Mouse (Mus musculus): ENCODE results near the gene Rgs21.

Rgs21 gene

DNA sequence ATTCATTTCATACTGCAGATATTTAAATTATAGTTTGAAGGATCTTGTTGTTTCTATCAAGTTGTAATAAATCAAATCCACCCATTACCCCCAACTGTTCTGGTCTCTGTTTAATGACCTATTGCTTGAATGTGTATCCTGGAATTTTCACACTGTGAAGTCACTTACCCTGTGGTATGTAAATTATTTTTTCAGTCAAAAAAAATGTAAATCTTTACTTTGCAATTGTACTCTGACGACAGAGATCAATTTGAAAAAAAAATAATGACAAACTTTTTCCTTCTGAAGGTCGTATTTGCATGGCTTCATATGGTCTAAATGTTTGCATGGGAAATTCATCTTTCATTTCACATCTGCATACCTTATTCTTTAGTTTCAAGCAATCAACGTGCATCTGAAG lies at the start of gene Rgs21:
Gene Rgs21, minus strand, starts transcription at position 101 of the 400 bp plus-strand sequence.
- no peak for DNase-seq

DNA sequence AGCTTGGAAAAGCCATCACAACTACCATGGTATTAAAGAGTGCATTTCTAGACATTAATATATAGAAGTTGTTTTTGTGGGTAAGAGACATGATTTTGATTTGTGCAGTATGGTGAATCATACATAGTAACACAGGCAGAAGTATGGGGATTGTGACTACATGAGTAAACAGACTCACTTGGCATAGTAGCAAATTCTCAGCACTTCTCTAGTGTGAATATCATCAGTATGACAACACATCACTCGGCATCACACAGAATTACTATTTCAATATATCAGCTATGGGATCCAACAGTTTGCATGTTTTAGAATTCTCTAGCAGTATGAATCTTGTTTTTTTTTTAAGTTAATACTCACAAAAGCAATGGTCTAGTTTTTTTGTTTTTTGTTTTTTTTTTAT lies 36.6 kb upstream of the Rgs21 start:
- DNase-seq = no peak

DNA sequence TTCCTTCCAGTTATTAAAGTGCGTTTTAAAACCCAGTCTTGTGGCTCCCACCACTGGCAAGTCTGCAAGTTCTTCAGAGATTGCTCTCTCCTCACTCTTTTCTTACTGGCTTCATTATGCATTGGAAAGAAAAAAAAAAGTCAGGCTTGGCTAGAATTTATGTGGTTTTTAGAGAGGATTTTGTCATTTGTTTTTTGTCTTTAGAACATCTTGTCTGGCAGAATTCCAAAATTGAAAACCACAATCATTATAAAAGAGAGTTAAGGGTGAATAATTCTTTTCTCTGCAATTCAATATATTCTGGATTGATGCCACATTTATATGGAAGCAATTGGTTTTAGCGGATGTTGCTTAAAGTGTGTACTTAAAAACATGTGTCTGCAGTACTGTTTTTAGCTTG lies 35.5 kb upstream of the Rgs21 start:
- no peak for DNase-seq

GRCm38 (mm10) chr1:144579321-144579720 lies 11.9 kb upstream of the Rgs21 start:
- DNase-seq = no peak

- no peak for DNase-seq
These were observed 5.5 kb upstream of the Rgs21 start for GRCm38 (mm10) chr1:144572972-144573371.

- DNase-seq = no peak
These were observed 2.4 kb upstream of the Rgs21 start for GRCm38 (mm10) chr1:144569905-144570304.

DNA sequence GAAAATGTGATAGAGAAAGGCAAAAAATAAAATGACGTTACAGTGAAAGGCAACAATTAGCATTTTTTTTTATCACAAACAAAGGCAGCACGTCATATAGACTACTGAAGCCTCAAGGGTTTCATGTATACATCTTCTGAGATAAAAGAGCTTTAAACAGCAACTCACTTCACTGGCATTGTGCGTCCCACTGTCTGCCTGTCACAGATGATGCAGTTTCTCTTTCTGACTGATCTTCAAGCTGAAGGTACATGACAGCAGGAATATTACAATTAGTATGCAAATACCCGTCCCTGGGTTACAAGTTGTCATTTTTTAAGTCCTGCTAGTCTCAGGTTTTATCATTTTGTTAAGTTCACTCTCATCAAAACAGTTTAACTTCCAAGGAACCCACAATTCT lies 22.3 kb downstream of the Rgs21 start:
- no peak for DNase-seq

- DNase-seq = no peak
These were observed 22.9 kb downstream of the Rgs21 start for GRCm38 (mm10) chr1:144544497-144544961.

DNA sequence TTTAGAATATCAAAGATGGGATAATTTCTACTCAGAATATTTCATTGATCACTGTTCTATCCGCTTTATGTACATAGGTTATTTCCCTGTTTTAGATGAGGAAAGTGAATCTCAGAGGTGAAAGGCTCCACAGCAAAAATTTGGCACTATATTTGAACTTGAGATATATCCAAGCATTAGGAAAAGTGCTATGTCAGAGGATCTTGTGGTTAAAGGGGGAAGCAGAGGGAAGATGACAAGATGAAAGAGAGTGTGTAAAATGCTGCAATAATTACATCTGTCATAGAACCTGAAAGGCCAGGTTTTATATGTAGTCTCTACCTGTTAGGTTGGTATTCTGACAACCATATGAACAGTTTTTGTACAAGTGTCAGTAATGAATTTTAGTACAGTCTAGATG lies 35.7 kb downstream of the Rgs21 start:
- DNase-seq = no peak

GRCm38 (mm10) chr1:144517878-144518426 lies 49.5 kb downstream of the Rgs21 start:
- no peak for DNase-seq

DNA sequence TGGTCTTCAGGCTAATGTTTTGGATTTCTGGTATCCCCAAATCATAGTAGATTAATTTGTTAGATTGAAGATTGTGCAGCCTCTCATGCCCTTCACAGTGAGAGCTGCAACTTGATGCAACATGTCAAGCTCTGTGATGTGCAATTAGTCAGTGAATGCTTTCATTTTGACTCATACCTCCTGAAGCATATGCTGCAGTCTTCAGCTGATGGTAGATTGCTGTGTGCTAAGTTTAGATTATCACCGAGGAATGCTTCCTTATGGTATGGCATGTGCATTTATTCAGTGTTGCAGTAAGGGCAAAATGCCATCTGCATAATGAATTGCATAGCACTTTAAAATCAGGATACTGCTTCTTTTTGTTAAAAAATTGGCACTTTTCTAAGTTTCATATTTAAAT lies 65.2 kb downstream of the Rgs21 start:
- DNase-seq = no peak

DNA sequence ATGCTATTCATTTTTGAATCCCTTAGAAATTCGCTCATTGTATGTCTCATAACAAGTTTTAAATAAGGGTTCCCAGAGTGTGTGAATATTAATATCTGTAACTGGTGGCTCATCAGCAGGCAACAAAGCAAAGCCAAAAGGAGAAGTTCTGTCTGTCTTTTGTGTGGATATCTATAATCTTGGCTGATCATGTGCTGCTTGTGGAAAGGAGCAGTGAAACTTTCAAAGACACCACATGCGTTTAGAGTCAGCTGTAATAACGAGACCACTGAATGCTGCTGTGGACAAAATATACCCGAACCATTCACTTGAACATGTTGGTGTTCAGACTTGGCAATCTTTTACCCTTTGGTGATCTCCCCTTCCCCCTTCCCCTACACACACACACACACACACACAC lies 67.0 kb downstream of the Rgs21 start:
- DNase-seq = no peak

GRCm38 (mm10) chr1:144499719-144500118 lies 67.7 kb downstream of the Rgs21 start:
- no peak for DNase-seq

DNA sequence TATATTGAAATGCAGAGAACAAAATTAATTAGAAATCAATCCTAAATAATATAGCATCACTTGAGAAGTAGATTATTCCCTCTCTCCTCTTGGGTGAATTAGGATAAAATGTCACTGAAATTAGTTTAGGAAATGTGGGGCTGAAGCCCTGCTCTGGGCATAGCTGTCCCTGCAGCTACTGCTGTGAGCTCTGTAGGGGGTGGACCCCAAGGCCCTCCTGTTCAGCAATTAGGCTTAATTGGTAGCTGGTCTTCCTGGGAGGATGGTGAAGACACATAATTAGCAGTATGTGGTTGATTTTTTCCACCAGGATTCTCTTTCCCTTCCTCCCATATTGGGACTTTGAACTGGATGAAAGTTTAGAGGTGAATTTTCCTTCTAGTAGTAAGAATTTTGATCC lies 68.7 kb downstream of the Rgs21 start:
- DNase-seq = no peak

- no peak for DNase-seq
These were observed 69.4 kb downstream of the Rgs21 start for GRCm38 (mm10) chr1:144498051-144498450.

DNA sequence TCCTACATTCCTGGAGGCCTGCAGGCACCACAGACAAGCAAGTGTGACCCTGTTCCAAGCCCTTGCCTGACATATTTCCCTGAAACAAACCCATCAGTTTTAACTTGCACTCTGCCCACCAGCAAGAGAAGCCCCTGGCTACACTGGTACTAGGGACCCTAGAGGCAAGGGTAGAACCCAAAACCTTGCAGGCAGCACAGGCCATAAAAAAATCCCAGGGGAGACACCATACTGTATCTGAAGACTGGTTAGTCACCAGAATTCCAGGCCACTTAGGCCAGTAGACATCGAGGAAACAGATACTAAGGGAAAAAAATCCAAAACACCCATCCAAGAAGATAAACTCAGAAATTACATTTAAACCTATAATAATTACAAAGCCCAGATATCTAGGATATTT lies 74.1 kb downstream of the Rgs21 start:
- no peak for DNase-seq

- DNase-seq = no peak
These were observed 79.1 kb downstream of the Rgs21 start for GRCm38 (mm10) chr1:144488223-144488835.
